Mouse (Mus musculus) CH12.LX (cell line): ENCODE measurements at regions not wholly inside any gene's neighbourhood (a gene's known extent, or its start where the extent isn't known, plus 50 kb on each side); places are given as distances from the start of the nearest gene placed in this dataset.

Experiments used
- DNase-seq: peaks from one replicate; pipeline ENCODE4 v3.0.0-alpha.2; 2013; ENCODE audit errors: extremely low read depth
- H3K27ac ChIP-seq: 2 replicates; pipeline ENCODE4 v1.5.1; 2012; ENCODE audit warnings: low read depth, mild to moderate bottlenecking, control low read depth, moderate library complexity; ENCODE audit not compliant: insufficient read depth
- H3K27me3 ChIP-seq: replicated peaks from 2 replicates; pipeline ENCODE3; 2012; ENCODE audit warnings: inconsistent platforms
- H3K36me3 ChIP-seq, 2 experiments: replicated peaks in 1 of 2; 2 replicates each; pipeline versions ENCODE3 to v1.6.1; 2012; ENCODE audit warnings: inconsistent platforms in 1 of 2, low read length in 1 of 2, mild to moderate bottlenecking in 1 of 2, mixed read lengths in 1 of 2, moderate library complexity in 1 of 2; ENCODE audit not compliant: control insufficient read depth in 1 of 2, insufficient read depth in 1 of 2
- H3K4me1 ChIP-seq, 2 experiments: 2 replicates each; pipeline ENCODE4 v1.6.1; 2012; ENCODE audit warnings: inconsistent platforms in 1 of 2, moderate library complexity in 1 of 2; ENCODE audit not compliant: insufficient read depth in 2 of 2, control insufficient read depth in 1 of 2
- H3K4me2 ChIP-seq: 2 replicates; pipeline ENCODE4 v1.6.1; 2012; ENCODE audit warnings: low read depth, mild to moderate bottlenecking, control low read depth; ENCODE audit not compliant: poor library complexity, insufficient read depth, severe bottlenecking
- H3K4me3 ChIP-seq, 3 experiments: fragments of 150-350 bp in 1 of 3; sonication (generic) in 1 of 3; replicated peaks in 1 of 3; 2 replicates each; pipeline versions ENCODE3 to v1.5.1; 2011 to 2012; ENCODE audit warnings: low read depth in 2 of 3, low read length in 2 of 3, mild to moderate bottlenecking in 2 of 3, moderate library complexity in 2 of 3, control low read depth in 1 of 3, improper control_type of control experiment in 1 of 3, inconsistent platforms in 1 of 3, mixed read lengths in 1 of 3; ENCODE audit not compliant: poor library complexity in 1 of 3
- H3K79me2 ChIP-seq: replicated peaks from 2 replicates; pipeline ENCODE4 v1.6.1; 2012; ENCODE audit warnings: mild to moderate bottlenecking, moderate library complexity; ENCODE audit not compliant: control insufficient read depth, poor library complexity, insufficient read depth, severe bottlenecking; ENCODE audit errors: extremely low read depth
- H3K9ac ChIP-seq: 2 replicates; pipeline ENCODE4 v1.6.1; 2012; ENCODE audit warnings: low read depth, mild to moderate bottlenecking, control low read depth, moderate library complexity; ENCODE audit not compliant: insufficient read depth
- H3K9me3 ChIP-seq: replicated peaks from 2 replicates; pipeline ENCODE3; 2012; ENCODE audit warnings: low read length, inconsistent platforms, mixed read lengths
- CTCF ChIP-seq, 2 experiments: IDR thresholded peaks in 1 of 2; conservative IDR thresholded peaks in 1 of 2; 2 replicates each; pipeline ENCODE4 v1.5.1; 2011 to 2012; ENCODE audit warnings: low read depth in 2 of 2, low read length in 2 of 2, improper control_type of control experiment in 1 of 2, inconsistent platforms in 1 of 2, mild to moderate bottlenecking in 1 of 2, moderate library complexity in 1 of 2
- E2F4 ChIP-seq: IDR thresholded peaks from 2 replicates; pipeline ENCODE4 v1.6.1; 2011; ENCODE audit warnings: low read depth, low read length, improper control_type of control experiment; ENCODE audit not compliant: insufficient replicate concordance
- EP300 ChIP-seq: IDR thresholded peaks from 2 replicates; pipeline ENCODE4 v1.6.1; 2011; ENCODE audit warnings: low read length, improper control_type of control experiment
- ETS1 ChIP-seq: conservative IDR thresholded peaks from 2 replicates; pipeline ENCODE4 v1.6.1; 2012; ENCODE audit warnings: low read depth, mild to moderate bottlenecking, inconsistent platforms, low read length, improper control_type of control experiment, moderate library complexity
- JUN ChIP-seq: IDR thresholded peaks from 2 replicates; pipeline ENCODE4 v1.6.1; 2011; ENCODE audit warnings: low read depth, mild to moderate bottlenecking, low read length, improper control_type of control experiment, moderate library complexity; ENCODE audit not compliant: insufficient read depth
- JUND ChIP-seq: conservative IDR thresholded peaks from 2 replicates; pipeline ENCODE4 v1.6.1; 2011; ENCODE audit warnings: low read depth, low read length, improper control_type of control experiment
- MAFK ChIP-seq: IDR thresholded peaks from 2 replicates; pipeline ENCODE4 v1.6.1; 2011; ENCODE audit warnings: low read length, improper control_type of control experiment; ENCODE audit not compliant: insufficient replicate concordance
- MAX ChIP-seq: IDR thresholded peaks from 2 replicates; pipeline ENCODE4 v1.6.1; 2011; ENCODE audit warnings: low read length, improper control_type of control experiment
- MYC ChIP-seq: IDR thresholded peaks from 2 replicates; pipeline ENCODE4 v1.6.1; 2011; ENCODE audit warnings: low read depth, mild to moderate bottlenecking, improper control_type of control experiment, low read length
- NELFE ChIP-seq: IDR thresholded peaks from 2 replicates; pipeline ENCODE4 v1.6.1; 2011; ENCODE audit warnings: low read depth, low read length, improper control_type of control experiment
- NRF1 ChIP-seq: IDR thresholded peaks from 2 replicates; pipeline ENCODE4 v1.6.1; 2014; ENCODE audit warnings: low read depth, mild to moderate bottlenecking, inconsistent platforms, low read length, improper control_type of control experiment, moderate library complexity
- POLR2A ChIP-seq: IDR thresholded peaks from 2 replicates; pipeline ENCODE4 v1.6.1; 2011; ENCODE audit warnings: low read depth, mild to moderate bottlenecking, improper control_type of control experiment, low read length
- RCOR1 ChIP-seq: conservative IDR thresholded peaks from 2 replicates; pipeline ENCODE4 v1.6.1; 2012; ENCODE audit warnings: low read depth, mild to moderate bottlenecking, inconsistent platforms, low read length, improper control_type of control experiment
- SMC3 ChIP-seq: IDR thresholded peaks from 2 replicates; pipeline ENCODE4 v1.6.1; 2011; ENCODE audit warnings: low read depth, low read length, improper control_type of control experiment
- USF1 ChIP-seq: IDR thresholded peaks from 2 replicates; pipeline ENCODE4 v1.6.1; 2014; ENCODE audit warnings: low read depth, mild to moderate bottlenecking, inconsistent platforms, low read length, improper control_type of control experiment
- USF2 ChIP-seq: conservative IDR thresholded peaks from 2 replicates; pipeline ENCODE4 v1.6.1; 2011; ENCODE audit warnings: low read depth, low read length, improper control_type of control experiment
- dilution Hi-C: fragments of 300-500 bp; cut with MboI; formaldehyde crosslinking; loops from 2 replicates; pipeline ENCODE4 v1.14.3; 2020; ENCODE audit warnings: low sequenced_read_pairs; ENCODE audit not compliant: extremely low pct_unique_long_range_greater_than_20kb, extremely low pct_ligation_motif_present
- in situ Hi-C: fragments of 300-500 bp; cut with MboI; formaldehyde crosslinking; loops from 3 replicates; pipeline ENCODE4 v1.14.3; 2019; ENCODE audit warnings: low sequenced_read_pairs, low pct_ligation_motif_present, low pct_unique_long_range_greater_than_20kb, mixed read lengths

GRCm38 (mm10) chr6:31791547-31791946 is 227.8 kb upstream of the Podxl start:
- Histone ChIP-seq H3K4me3 (no peak overlapping the region), H3K9ac (no peak overlapping the region), H3K27ac (no peak overlapping the region), H3K79me2 (no peaks in the 10 kb centered on the region), H3K4me1 (no peaks in the 10 kb centered on the region), H3K9me3 (peaks cover 2% of the 10 kb centered on the region), H3K4me2 (no peak overlapping the region), H3K36me3 (no peaks in the 10 kb centered on the region), H3K27me3 (peaks cover 42% of the 10 kb centered on the region)
- dilution Hi-C loops (no loop called here), in situ Hi-C loops (no loop called here)
- DNase-seq = no peak
- TF ChIP-seq E2F4 = no peak
- TF ChIP-seq NELFE = no peak
- no peak for TF ChIP-seq CTCF (conservative IDR thresholded peaks at IDR 0.05 in 1 of 2, IDR thresholded peaks at IDR 0.05 in 1 of 2; ENCODE audit: low read depth in 2 of 2, low read length in 2 of 2)
- no peak for TF ChIP-seq USF1
- no peak for TF ChIP-seq SMC3
- no peak for TF ChIP-seq ETS1

- dilution Hi-C loops (no loop called here), in situ Hi-C loops (no loop called here)
- no peak for DNase-seq
Measured at GRCm38 (mm10) chr6:31790906-31791305, 227.1 kb upstream of the Podxl start.

GRCm38 (mm10) chr6:31776841-31777240 is 213.1 kb upstream of the Podxl start:
- Histone ChIP-seq H3K36me3 (no peaks in the 10 kb centered on the region), H3K27me3 (peaks cover 65% of the 10 kb centered on the region), H3K4me2 (no peak overlapping the region), H3K79me2 (no peaks in the 10 kb centered on the region), H3K4me3 (no peak overlapping the region)
- in situ Hi-C loops = no loop called here
- DNase-seq = no peak
- no peak for TF ChIP-seq POLR2A
- no peak for TF ChIP-seq NRF1
- no peak for TF ChIP-seq RCOR1
- TF ChIP-seq JUND = no peak
- TF ChIP-seq EP300 = no peak
- TF ChIP-seq, all 38 proteins: peak for 0
- Histone ChIP-seq H3K27ac (no peak overlapping the region), H3K9ac (no peak overlapping the region), H3K4me1 (no peaks in the 10 kb centered on the region), H3K9me3 (peaks cover 6% of the 10 kb centered on the region)
- dilution Hi-C loops = no loop called here

More at GRCm38 (mm10) chr6:31790906-31791305, 227.1 kb upstream of the Podxl start:
- H3K79me2 ChIP-seq = no peaks in the 10 kb centered on the region
- no peak overlapping the region for H3K27ac ChIP-seq
- no peak for TF ChIP-seq USF2
- no peak for TF ChIP-seq E2F4
- TF ChIP-seq JUN = no peak
- TF ChIP-seq MYC = no peak
- no peak for TF ChIP-seq MAFK
- no peak for TF ChIP-seq MAX
- no peak overlapping the region for H3K4me2 ChIP-seq
- peaks cover 41% of the 10 kb centered on the region for H3K27me3 ChIP-seq
- no peaks in the 10 kb centered on the region for H3K4me1 ChIP-seq
- no peak overlapping the region for H3K4me3 ChIP-seq
- H3K9me3 ChIP-seq = peaks cover 2% of the 10 kb centered on the region
- no peak overlapping the region for H3K9ac ChIP-seq
- no peaks in the 10 kb centered on the region for H3K36me3 ChIP-seq
